Mouse (Mus musculus) sigmoid colon, adult 10 weeks (tissue): Measurements from ENCODE around the gene Fjx1. TPM values are rescaled to one million over a fixed set of nuclear protein-coding genes. Genes with fewer than 3 reads are reported as not detected.

Source experiments
- polyA plus RNA-seq: library from polyadenylated mRNA; stranded (reverse); fragments of 350-450 nt; fragmentation: Illumina TruSeq; extraction: RNeasy Lipid Tissue Mini Kit (QIAGEN cat#74804); gene quantifications from one replicate; pipeline ENCODE4 v1.2.3, GENCODE M21; 2014; ENCODE audit warnings: low read depth, low replicate concordance

Fjx1 gene
- polyA plus RNA-seq = 0.44 TPM

DNA sequence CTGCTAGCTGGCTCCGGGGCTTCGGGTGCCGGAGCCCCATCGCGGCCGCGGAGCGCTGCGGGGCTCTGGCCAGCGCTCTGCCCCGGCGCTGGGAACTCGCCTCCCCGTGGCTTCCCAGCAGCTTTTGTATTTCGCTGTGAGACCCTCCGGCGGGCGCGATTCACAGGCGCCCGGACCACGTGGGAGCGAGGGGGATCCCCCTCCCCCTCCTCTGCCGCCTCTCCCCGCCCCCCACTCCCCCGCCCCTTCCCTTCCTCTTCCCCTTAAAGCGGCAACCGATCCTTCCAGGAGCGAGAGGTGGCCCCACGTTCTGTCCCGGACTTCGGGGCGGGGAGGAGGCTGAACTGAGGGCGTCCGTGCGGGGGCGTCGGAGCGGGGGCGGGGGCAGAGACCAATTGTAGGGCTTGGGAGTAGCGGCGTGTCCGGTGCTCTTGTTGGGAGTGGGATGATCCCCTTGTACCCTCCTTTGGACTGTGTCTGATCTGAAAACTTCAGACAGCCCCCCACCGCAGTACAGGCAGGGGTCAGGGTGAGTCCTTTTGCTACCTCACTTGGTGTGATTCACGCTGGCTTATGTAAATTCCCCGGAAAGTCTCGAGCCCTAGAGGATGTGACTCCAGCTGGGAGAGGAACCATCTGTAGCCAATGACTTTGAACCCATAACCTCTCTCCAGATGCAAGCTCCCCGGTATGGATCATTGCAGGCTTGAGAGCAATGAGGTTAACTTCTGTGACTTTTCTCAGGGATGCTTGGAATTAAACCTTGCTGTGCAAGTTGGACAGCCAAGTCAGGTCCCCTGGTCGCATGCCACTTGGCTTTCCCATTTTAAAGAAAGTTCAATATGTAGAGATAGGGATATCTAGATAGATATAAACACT, at the start of gene Fjx1:
Gene Fjx1, minus strand, starts transcription at position 829 of the 879 bp plus-strand sequence.

DNA sequence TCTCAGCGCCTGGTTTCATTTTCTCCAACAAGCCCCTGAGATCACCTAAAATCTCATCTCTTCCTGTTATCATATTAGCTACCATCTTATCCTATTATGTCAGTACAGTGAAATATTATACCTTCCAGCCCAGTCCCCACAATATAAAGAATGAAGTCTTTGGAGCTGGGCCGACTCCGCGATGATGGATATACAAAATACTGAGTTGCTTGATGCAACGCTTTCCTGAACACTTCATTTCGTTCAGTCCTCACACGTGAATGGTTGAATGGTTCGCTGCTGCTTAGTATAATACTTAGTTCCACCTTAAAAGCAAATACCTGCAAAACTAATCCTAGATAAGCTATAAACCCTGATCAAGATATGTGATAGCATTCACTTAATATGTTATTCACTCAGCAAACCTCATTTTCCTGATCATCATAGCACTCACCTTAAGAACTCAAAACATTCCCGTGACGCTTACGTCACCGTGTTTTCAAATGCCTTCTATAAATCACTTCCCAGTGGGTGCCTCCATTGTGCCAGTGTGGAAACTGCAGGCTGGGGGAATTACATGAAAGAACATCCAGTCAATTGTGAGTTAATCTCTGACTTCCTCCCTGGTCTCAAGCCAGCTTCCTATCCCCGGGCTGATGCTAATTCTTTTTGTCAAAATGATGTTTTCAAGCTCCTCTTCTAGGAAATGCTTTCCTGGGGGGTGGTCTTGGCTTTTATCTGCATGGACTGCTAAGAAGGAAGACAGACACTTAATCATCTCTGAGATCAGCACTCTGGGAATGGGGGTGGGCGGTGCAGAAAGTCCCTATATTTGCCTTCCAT, 44.7 kb downstream of the Fjx1 start, which contains the start of gene Trim44:
Gene Trim44, minus strand, starts transcription at position 466 of the 822 bp plus-strand sequence.

Other genes with a start within 250 kb of the Fjx1 start
- 85.2 TPM for gene Trim44, start 44.7 kb downstream of the Fjx1 start, polyA plus RNA-seq
- gene Pamr1, start 97.5 kb upstream of the Fjx1 start, polyA plus RNA-seq = 15.0 TPM
- 0.47 TPM for gene Slc1a2, start 206.2 kb upstream of the Fjx1 start, polyA plus RNA-seq